Mouse (Mus musculus) left cerebral cortex, adult 2 months (tissue): Measurements from ENCODE around the gene Arfip2. TPM values are rescaled to one million over a fixed set of nuclear protein-coding genes. Genes with fewer than 3 reads are reported as not detected.
A peak's percentile ranks its signal among the peaks of the same experiment; 100 is the strongest.

Experiments
- DNase-seq, 2 experiments: peaks; one replicate each; pipeline ENCODE4 v3.0.0; 2021 to 2022; ENCODE audit warnings: low spot score in 2 of 2, mixed read lengths in 1 of 2; ENCODE audit errors: extremely low spot score in 1 of 2
- H3K27ac ChIP-seq: fragments of 200-600 bp; 2 replicates; pipeline ENCODE4 v1.8.1; 2022
- H3K4me3 ChIP-seq: fragments of 200-600 bp; 2 replicates; pipeline ENCODE4 v1.8.1; 2022
- CTCF ChIP-seq: fragments of 200-600 bp; IDR thresholded peaks from 2 replicates; pipeline ENCODE4 v1.8.1; 2022; ENCODE audit warnings: antibody characterized with exemption, mild to moderate bottlenecking, moderate library complexity
- intact Hi-C: fragments of 180-260 bp; cut with DNase I; formaldehyde crosslinking; loops from one replicate; pipeline ENCODE4 v1.15.1; 2025
- long read RNA-seq, 2 experiments: library from polyadenylated mRNA; stranded (forward); transcript quantifications; one replicate each; pipeline ENCODE4 v2.0.0; 2021; ENCODE audit warnings: borderline mapping rate in 2 of 2
- total RNA-seq, 2 experiments: library from RNA; stranded (reverse); gene quantifications; 2 replicates each; pipeline ENCODE4 v1.2.3; 2021

Arfip2 gene
- total RNA-seq, result 100 to 1,000 TPM in 1 of 2 experiments, 10 to 100 TPM in 1; 93.3 to 109 TPM
- long read RNA-seq, experiment 1, full-length matches to known transcripts, result 39 of 60 reads
- long read RNA-seq, experiment 1, partial matches to known transcripts, result 12 of 60 reads
- long read RNA-seq, experiment 1, other reads (novel, unspliced or antisense), result 9 of 60 reads
- long read RNA-seq, experiment 2, transcript Arfip2-206 (8 exons, 3,275 nt), result major isoform, 41 of 72 reads
- long read RNA-seq, experiment 2, partial matches to known transcripts, result 9 of 72 reads
- long read RNA-seq, experiment 2, other reads (novel, unspliced or antisense), result 18 of 72 reads

DNA sequence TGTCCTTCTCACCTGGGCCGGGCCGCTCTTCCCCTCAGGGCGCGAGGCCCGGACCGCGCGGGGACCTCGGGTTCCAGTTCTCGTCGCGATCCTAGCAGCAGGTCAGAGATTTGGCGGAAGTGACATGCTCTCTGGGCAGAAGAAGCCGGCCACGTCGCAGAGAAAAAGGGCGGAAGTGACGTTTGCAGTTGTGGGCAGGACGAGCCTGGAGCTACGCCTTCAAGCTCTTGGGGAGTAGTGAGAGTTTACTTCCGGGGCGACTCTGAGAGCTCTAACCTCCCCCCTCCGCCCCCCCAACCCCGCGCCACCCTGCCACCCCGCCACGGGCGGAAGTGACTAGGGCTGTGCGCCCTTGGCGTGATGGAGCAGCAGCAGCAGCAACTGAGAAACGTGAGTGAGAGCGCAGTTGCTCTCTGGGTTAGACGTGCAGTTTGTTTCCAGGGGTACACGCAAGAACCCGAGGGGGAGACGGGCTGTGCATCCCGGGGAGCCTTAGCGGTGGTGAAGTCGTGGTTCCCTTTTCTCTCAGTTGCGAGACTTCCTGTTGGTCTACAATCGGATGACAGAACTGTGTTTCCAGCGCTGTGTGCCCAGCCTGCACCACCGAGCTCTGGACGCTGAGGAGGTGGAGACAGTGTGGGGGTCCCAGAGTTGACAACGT lies at the start of gene Arfip2, which contains the start of gene Gm45799:
Gene Arfip2, minus strand, starts transcription at position 184 of the 661 bp plus-strand sequence.
Gene Gm45799, plus strand, starts transcription at position 320 of the 661 bp plus-strand sequence.
- H3K4me3 ChIP-seq, result peak within 1 kb of the TSS; percentile 77
- intact Hi-C loops, result loop anchor here (5.0 kb wide), 2 partner anchors 97 to 172 kb away; partner anchors contain the start of genes Ilk, Mrpl17 and Rrp8
- TF ChIP-seq CTCF, result no peak
- peak within 1 kb of the TSS; percentile 82 for H3K27ac ChIP-seq
- DNase-seq, result peak; percentile 96 to 97

DNA sequence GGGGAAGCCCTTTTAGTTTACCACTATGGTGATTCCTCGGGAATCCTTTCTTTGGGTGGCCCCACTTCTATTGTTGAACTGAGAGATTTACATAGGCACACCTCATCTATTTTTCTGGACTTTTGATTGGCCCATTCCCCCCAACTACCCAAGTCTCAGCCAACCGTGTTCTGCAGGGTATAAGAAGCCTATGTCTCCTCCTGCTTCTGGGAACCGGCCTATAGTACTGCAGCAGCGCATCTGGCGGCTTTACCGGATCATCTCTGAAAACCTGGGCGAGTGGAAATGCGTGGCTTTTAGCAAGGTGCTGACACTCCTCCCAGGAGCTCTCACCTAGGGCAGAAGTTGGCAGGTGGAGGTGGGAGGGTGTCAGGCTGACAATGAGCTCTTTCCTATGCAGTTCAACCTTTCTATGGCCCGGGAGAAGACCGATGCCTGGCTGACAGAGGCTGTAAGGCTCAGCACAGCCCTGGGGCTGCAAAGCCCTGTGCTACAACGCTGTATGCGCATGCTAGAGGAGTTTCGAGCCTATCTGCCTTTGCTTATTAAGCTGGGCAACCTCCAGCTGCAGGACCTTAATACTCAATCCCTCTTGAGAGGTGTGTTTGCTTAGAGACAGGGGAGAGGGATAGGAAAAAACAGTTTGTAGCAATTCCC lies 45.5 kb upstream of the Arfip2 start:
- Histone ChIP-seq H3K4me3 (no peak overlapping the region), H3K27ac (no peak overlapping the region)
- no peak for TF ChIP-seq CTCF
- no peak for DNase-seq
- intact Hi-C loops, result no loop called here

DNA sequence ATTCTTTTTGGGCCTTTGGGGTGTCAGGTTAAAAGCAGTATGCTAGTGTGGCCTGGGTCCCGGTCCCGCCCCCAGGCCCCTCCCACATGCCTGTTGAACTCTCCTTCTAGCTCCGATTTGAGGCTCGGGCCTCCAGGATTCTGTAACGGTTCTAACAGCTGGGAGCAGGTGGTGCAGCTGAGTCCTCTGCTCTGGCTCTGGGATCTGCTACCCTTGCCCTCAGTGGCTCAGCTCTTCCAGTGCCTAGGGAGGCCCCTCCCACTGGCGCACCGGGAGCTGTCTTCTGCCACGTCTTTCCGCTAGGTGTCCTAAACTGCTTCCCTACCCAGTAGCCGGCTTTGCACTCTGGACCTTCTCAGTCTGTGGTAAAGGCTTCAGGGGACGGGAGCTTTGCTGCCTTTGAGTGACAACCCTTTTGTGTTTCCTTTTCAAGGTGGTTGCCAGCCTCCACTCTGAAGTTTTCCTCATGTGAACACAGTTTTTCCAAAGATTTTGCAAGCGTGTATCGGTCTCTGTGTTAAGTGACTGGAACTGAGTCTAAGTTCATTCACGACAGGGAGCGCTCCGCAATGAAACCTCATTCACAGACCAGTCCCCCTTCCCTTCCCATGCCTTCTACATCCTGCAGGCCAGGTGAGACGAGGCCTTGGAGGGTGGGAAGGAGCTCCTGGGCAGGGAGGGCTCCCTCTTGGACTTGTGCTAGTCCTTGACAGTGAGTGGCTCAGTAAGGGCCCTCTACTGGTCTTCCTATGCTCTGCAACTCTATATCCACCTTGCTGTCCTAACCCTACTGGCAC lies 10.6 kb upstream of the Arfip2 start, which contains the start of gene Dnhd1:
Gene Dnhd1, plus strand, starts transcription at position 189 of the 797 bp plus-strand sequence.
- Histone ChIP-seq H3K27ac (no peak within 1 kb of the TSS), H3K4me3 (peak within 1 kb of the TSS; percentile 46)
- peak; percentile 55 to 62 for DNase-seq
- peak; percentile 56 for TF ChIP-seq CTCF
- intact Hi-C loops, result no loop called here

DNA sequence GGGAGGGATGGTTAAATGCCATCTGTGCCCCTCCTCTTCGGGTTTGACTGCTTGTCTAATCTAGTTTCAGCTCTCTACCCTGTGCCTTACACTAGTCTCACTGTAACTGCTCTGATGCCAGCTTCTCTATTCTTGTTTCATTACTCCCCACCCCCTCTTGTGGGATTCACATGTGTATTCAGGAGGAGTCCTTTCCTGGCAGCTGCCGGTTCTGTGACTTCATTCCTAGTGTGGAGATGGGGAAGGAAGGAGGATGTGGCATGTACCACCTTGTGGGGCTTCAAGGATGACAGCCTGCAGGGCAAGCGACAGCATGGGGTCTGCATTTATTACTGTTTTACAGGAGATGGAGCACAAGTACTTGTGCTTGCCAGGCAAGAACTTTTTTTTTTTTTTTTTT lies 1.7 kb upstream of the Arfip2 start:
- no peak for DNase-seq
- Histone ChIP-seq H3K27ac (no peak overlapping the region), H3K4me3 (no peak overlapping the region)
- no peak for TF ChIP-seq CTCF
- intact Hi-C loops, result loop anchor here (5.0 kb wide), 2 partner anchors 95 to 170 kb away; partner anchors contain the start of genes Ilk, Mrpl17 and Rrp8

DNA sequence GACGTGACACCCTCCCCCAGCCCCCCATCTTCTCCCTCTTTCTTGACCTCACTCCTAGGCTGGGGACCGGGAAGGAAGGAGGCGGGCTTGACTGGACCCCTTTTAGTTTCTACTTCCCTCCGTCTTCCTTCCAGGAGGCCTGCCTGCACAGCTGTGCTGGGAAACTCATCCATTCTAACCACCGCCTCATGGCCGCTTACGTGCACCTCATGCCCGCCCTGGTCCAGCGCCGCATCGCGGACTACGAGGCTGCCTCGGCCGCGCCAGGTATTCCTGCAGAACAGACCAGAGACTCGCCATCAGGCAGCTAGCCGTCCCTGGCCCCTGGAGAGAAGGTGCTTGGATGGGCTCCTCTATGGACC lies 659 bp upstream of the Arfip2 start:
- TF ChIP-seq CTCF, result no peak
- intact Hi-C loops, result loop anchor here (5.0 kb wide), 2 partner anchors 96 to 171 kb away; partner anchors contain the start of genes Ilk, Mrpl17 and Rrp8
- H3K4me3 ChIP-seq, result peak overlapping the region; percentile 77
- H3K27ac ChIP-seq, result peak overlapping the region; percentile 82
- no peak for DNase-seq

DNA sequence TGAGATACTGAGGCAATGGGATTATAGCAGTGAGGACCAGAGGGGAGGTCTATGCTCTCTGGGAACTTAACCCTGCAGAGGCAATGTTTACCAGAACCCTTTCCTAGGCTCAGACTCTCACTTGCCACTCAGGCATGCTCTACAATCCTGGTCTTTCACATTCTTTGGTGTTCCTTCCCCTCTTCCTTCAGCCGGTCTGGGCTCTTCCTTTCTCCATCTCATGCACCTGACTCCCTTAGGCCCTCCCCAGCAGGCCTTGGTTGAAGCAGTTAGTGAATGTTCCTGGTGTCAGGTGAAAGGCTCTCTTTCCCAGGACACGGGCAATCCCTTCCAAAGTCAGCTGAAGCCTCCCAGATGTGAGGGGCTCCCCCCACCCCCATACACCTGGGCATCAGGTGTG lies 460 bp downstream of the Arfip2 start, which contains the start of gene Timm10b:
Gene Timm10b, plus strand, starts transcription at position 301 of the 400 bp plus-strand sequence.
- Histone ChIP-seq H3K27ac (peak within 1 kb of the TSS; percentile 82), H3K4me3 (peak within 1 kb of the TSS; percentile 77)
- DNase-seq, result no peak
- intact Hi-C loops, result loop anchor here (5.0 to 10.0 kb wide), 4 partner anchors 98 to 235 kb away; partner anchors contain the start of genes Cnga4, Fam160a2, Ilk and Mrpl17
- no peak for TF ChIP-seq CTCF

DNA sequence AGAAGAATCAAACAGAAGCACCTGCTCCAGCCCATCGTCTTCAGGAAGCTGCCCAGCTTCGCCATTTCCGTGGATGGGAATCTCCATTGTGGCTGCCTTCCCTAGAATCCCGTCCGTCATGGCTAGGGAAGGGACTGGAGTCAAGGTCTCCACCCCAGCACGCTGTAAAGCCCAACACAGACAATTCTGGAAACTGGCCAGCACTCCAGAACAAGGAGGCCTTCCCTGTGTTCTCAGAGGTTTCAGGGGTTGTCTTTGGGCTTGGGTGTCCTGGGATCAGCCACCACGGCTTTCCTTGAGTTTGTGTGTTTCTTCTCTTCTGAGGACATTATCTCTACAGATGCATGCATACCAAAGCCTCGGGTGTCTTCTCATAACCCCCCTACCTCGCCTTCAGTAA lies 912 bp downstream of the Arfip2 start:
- peak in 1 of 2 experiments; percentile 12 for DNase-seq
- intact Hi-C loops, result loop anchor here (5.0 to 10.0 kb wide), 2 partner anchors 108 to 235 kb away; partner anchors contain the start of genes Cnga4 and Fam160a2
- TF ChIP-seq CTCF, result no peak
- no peak overlapping the region for H3K27ac ChIP-seq
- H3K4me3 ChIP-seq, result peak overlapping the region; percentile 77

GRCm38 (mm10) chr7:105638776-105639175 lies 1.4 kb downstream of the Arfip2 start:
- Histone ChIP-seq H3K27ac (no peak overlapping the region), H3K4me3 (no peak overlapping the region)
- intact Hi-C loops, result loop anchor here (5.0 to 10.0 kb wide), 2 partner anchors 109 to 234 kb away; partner anchors contain the start of genes Cnga4 and Fam160a2
- no peak for TF ChIP-seq CTCF
- peak in 1 of 2 experiments; percentile 8 for DNase-seq

GRCm38 (mm10) chr7:105635726-105636125 lies 4.5 kb downstream of the Arfip2 start:
- H3K4me3 ChIP-seq, result no peak overlapping the region
- no peak overlapping the region for H3K27ac ChIP-seq
- no peak for DNase-seq
- intact Hi-C loops, result loop anchor here (5.0 to 10.0 kb wide), 2 partner anchors 112 to 231 kb away; partner anchors contain the start of genes Cnga4 and Fam160a2
- no peak for TF ChIP-seq CTCF

DNA sequence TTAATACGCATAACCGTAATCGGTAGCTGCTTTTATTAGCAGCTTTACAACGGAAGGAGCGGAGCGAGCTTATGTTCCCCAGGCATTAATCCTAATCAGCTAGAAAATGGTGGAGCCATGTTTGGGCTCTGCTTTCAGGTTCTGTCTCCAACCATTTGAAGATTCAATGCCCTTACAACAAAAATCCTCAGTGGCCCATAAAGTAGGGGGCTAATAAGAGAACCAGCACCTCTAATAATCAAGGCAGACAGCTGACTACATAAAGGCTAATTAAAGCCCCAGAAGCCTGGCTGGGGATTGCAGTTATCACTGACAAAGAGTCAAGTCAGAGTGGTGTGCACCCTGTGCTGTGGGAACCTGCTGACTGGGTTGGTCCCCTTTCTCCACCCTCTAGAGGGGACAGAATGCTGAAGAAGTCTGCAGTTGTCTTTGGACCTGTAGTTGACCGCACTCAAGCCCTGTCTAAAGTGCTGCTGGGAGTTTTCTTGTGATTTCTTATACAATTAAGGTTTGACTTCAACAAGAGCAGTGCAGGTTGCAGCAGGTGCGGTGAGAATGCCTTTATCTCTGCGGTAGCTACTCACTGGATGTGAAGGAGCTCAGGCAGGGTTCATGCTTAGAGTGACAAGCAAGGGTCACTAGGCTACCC lies 5.8 kb downstream of the Arfip2 start:
- intact Hi-C loops, result loop anchor here (10.0 kb wide), 1 partner anchor 230 kb away; the partner anchor contains the start of genes Cnga4 and Fam160a2
- no peak for TF ChIP-seq CTCF
- no peak for DNase-seq
- H3K27ac ChIP-seq, result peak overlapping the region; percentile 76; the same call in 1 of the 2 replicates
- peak overlapping the region; percentile 68 for H3K4me3 ChIP-seq
